Mouse (Mus musculus) liver, embryonic 13.5 days (tissue): ENCODE measurements around the gene Med9. TPM values are rescaled to one million over a fixed set of nuclear protein-coding genes. Genes with fewer than 3 reads are reported as not detected.

Experiments
- ATAC-seq: fragments of 200-750 bp; cut with Nextera tagmentation; 2 replicates; pipeline ENCODE4 v1.8.0; 2017; ENCODE audit warnings: low read depth, mild to moderate bottlenecking, moderate number of reproducible peaks, moderate library complexity
- DNase-seq: peaks from one replicate; pipeline ENCODE4 v3.0.0; 2022
- H3K27ac ChIP-seq: fragments of 300-500 bp; sonication (generic); 2 replicates; pipeline ENCODE4 v1.5.1; 2015; ENCODE audit warnings: moderate library complexity, mild to moderate bottlenecking, inconsistent platforms
- H3K27me3 ChIP-seq: fragments of 300-500 bp; sonication (generic); 2 replicates; pipeline ENCODE4 v1.6.1; 2015; ENCODE audit warnings: mild to moderate bottlenecking, inconsistent platforms
- H3K36me3 ChIP-seq: fragments of 300-500 bp; sonication (generic); 2 replicates; pipeline ENCODE4 v1.6.1; 2015; ENCODE audit warnings: mild to moderate bottlenecking, inconsistent platforms
- H3K4me1 ChIP-seq: fragments of 300-500 bp; sonication (generic); replicated peaks from 2 replicates; pipeline ENCODE4 v1.6.1; 2015; ENCODE audit warnings: inconsistent platforms
- H3K4me2 ChIP-seq: fragments of 300-500 bp; sonication (generic); 2 replicates; pipeline ENCODE4 v1.6.1; 2015; ENCODE audit warnings: inconsistent platforms, mild to moderate bottlenecking, moderate library complexity
- H3K4me3 ChIP-seq: fragments of 300-500 bp; sonication (generic); replicated peaks from 2 replicates; pipeline ENCODE4 v1.5.1; 2015; ENCODE audit warnings: mild to moderate bottlenecking, inconsistent platforms
- H3K9ac ChIP-seq: fragments of 300-500 bp; sonication (generic); 2 replicates; pipeline ENCODE4 v1.6.1; 2015; ENCODE audit warnings: mild to moderate bottlenecking, inconsistent platforms
- H3K9me3 ChIP-seq: fragments of 300-500 bp; sonication (generic); replicated peaks from 2 replicates; pipeline ENCODE4 v1.6.1; 2016; ENCODE audit warnings: inconsistent platforms
- WGBS: fragments of 180-500 bp; shearing (Covaris S2); methylation state at CpG from one replicate; pipeline ENCODE4 v1.1.7; 2015; ENCODE audit not compliant: insufficient replicate concordance; 5-methylcytosine and 5-hydroxymethylcytosine counted together
- polyA plus RNA-seq: library from polyadenylated mRNA; unstranded; fragments of >200 nt; fragmentation: Nextera tagmentation; extraction: Ambion mirVana; gene quantifications from 2 replicates; pipeline ENCODE4 v1.2.1, GENCODE M21; 2015

The Med9 gene
- polyA plus RNA-seq, 1 experiment from 2014 or later = 26.8 TPM

GRCm38 (mm10) chr11:59952892-59953291 is 4.9 kb downstream of the Med9 start:
- Histone ChIP-seq H3K9ac (no peak overlapping the region), H3K36me3 (peaks cover 19% of the 10 kb centered on the region), H3K27ac (no peak overlapping the region), H3K9me3 (no peaks in the 10 kb centered on the region), H3K4me3 (no peak overlapping the region), H3K4me2 (no peak overlapping the region), H3K4me1 (peaks cover 32% of the 10 kb centered on the region), H3K27me3 (no peaks in the 10 kb centered on the region)
- ATAC-seq (no peak), DNase-seq (no peak)
- WGBS = 78% methylated on average over 14 of the region's 14 CpGs

- Histone ChIP-seq H3K9ac (no peak overlapping the region), H3K9me3 (no peaks in the 10 kb centered on the region), H3K27me3 (peaks cover under 1% of the 10 kb centered on the region; the same call in 1 of the 2 replicates), H3K4me1 (peaks cover 16% of the 10 kb centered on the region), H3K4me3 (no peak overlapping the region), H3K4me2 (no peak overlapping the region), H3K36me3 (peaks cover 37% of the 10 kb centered on the region), H3K27ac (no peak overlapping the region)
- no peak for DNase-seq
- ATAC-seq = no peak
- 78% methylated on average over 6 of the region's 6 CpGs for WGBS
These were observed 8.7 kb downstream of the Med9 start for GRCm38 (mm10) chr11:59956749-59957148.

GRCm38 (mm10) chr11:59959453-59959852 is 11.4 kb downstream of the Med9 start:
- WGBS = 68% methylated on average over 4 of the region's 4 CpGs
- ATAC-seq = no peak
- no peak overlapping the region for H3K27ac ChIP-seq

GRCm38 (mm10) chr11:59960476-59961337 is 12.7 kb downstream of the Med9 start:
- H3K4me3 ChIP-seq = no peak overlapping the region
- WGBS = 66% methylated on average over 20 of the region's 20 CpGs
- DNase-seq = no peak
- no peaks in the 10 kb centered on the region for H3K9me3 ChIP-seq
- H3K9ac ChIP-seq = no peak overlapping the region
- H3K4me1 ChIP-seq = peaks cover 34% of the 10 kb centered on the region
- peaks cover 40% of the 10 kb centered on the region for H3K27me3 ChIP-seq
- ATAC-seq = no peak
- no peak overlapping the region for H3K4me2 ChIP-seq
- peaks cover 34% of the 10 kb centered on the region for H3K36me3 ChIP-seq
- H3K27ac ChIP-seq = no peak overlapping the region

More at GRCm38 (mm10) chr11:59959453-59959852, 11.4 kb downstream of the Med9 start:
- peaks cover 21% of the 10 kb centered on the region for H3K4me1 ChIP-seq
- no peak overlapping the region for H3K9ac ChIP-seq
- no peak overlapping the region for H3K4me3 ChIP-seq
- no peak overlapping the region for H3K4me2 ChIP-seq
- peaks cover 27% of the 10 kb centered on the region for H3K27me3 ChIP-seq
- H3K9me3 ChIP-seq = no peaks in the 10 kb centered on the region
- DNase-seq = no peak
- H3K36me3 ChIP-seq = peaks cover 45% of the 10 kb centered on the region

GRCm38 (mm10) chr11:59961338-59961875 is 13.4 kb downstream of the Med9 start:
- H3K9ac ChIP-seq = no peak overlapping the region
- ATAC-seq (no peak), DNase-seq (no peak)
- WGBS = 70% methylated on average over 9 of the region's 9 CpGs
- no peaks in the 10 kb centered on the region for H3K9me3 ChIP-seq
- H3K4me3 ChIP-seq = no peak overlapping the region
- H3K27me3 ChIP-seq = peaks cover 47% of the 10 kb centered on the region
- H3K36me3 ChIP-seq = peaks cover 30% of the 10 kb centered on the region
- H3K4me1 ChIP-seq = peaks cover 41% of the 10 kb centered on the region
- H3K27ac ChIP-seq = no peak overlapping the region
- H3K4me2 ChIP-seq = no peak overlapping the region

GRCm38 (mm10) chr11:59962590-59962989 is 14.6 kb downstream of the Med9 start:
- Histone ChIP-seq H3K4me2 (no peak overlapping the region), H3K27ac (no peak overlapping the region), H3K36me3 (peaks cover 26% of the 10 kb centered on the region), H3K9ac (no peak overlapping the region), H3K4me3 (no peak overlapping the region), H3K4me1 (peaks cover 44% of the 10 kb centered on the region), H3K27me3 (peaks cover 47% of the 10 kb centered on the region), H3K9me3 (no peaks in the 10 kb centered on the region)
- 76% methylated on average over 3 of the region's 3 CpGs for WGBS
- DNase-seq (no peak), ATAC-seq (no peak)

GRCm38 (mm10) chr11:59963364-59964162 is 15.6 kb downstream of the Med9 start:
- Histone ChIP-seq H3K4me3 (peak overlapping the region; percentile 58), H3K36me3 (peaks cover 26% of the 10 kb centered on the region), H3K4me2 (peak overlapping the region; percentile 83), H3K4me1 (peaks cover 44% of the 10 kb centered on the region), H3K9ac (peak overlapping the region; percentile 2; the same call in 1 of the 2 replicates), H3K27me3 (peaks cover 49% of the 10 kb centered on the region), H3K27ac (no peak overlapping the region), H3K9me3 (no peaks in the 10 kb centered on the region)
- 12% methylated on average over 34 of the region's 34 CpGs for WGBS
- DNase-seq (no peak), ATAC-seq (no peak)

GRCm38 (mm10) chr11:59964163-59964758 is 16.3 kb downstream of the Med9 start:
- Histone ChIP-seq H3K9ac (peak overlapping the region; percentile 62), H3K9me3 (no peaks in the 10 kb centered on the region), H3K4me3 (peak overlapping the region; percentile 58), H3K4me1 (peaks cover 44% of the 10 kb centered on the region), H3K4me2 (peak overlapping the region; percentile 83), H3K27ac (no peak overlapping the region), H3K36me3 (peaks cover 26% of the 10 kb centered on the region), H3K27me3 (peaks cover 51% of the 10 kb centered on the region)
- ATAC-seq (no peak), DNase-seq (no peak)
- WGBS = 2% methylated on average over 33 of the region's 33 CpGs

DNA sequence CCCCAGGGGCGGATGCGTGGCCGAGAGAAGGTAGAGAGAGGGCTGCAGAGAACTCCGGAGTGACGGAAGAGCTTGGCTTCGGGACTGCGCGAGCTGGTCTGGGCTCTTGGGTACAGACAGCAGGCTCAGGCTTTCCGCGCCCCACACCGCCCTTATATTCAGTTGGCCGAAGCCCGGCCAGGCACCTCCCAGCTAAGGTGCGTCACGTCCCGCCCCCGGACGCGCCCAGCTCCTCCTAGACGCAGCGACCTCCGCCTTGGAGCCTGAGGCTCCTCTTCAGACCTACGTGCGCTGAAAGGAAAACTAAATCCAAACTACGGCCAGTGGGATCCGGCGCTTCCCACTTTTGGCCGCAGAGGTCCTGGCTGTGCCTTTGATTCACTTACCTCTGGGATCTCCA is 16.8 kb downstream of the Med9 start, which contains the start of gene Rasd1:
Rasd1 (minus strand) TSS at position 127 of the 400 bp plus-strand sequence.
- peaks cover 44% of the 10 kb centered on the region for H3K4me1 ChIP-seq
- under 1% methylated on average over 28 of the region's 28 CpGs for WGBS
- H3K27ac ChIP-seq = no peak within 1 kb of the TSS

GRCm38 (mm10) chr11:59965227-59966101 is 17.5 kb downstream of the Med9 start:
- peak overlapping the region; percentile 58 for H3K4me3 ChIP-seq
- peaks cover 21% of the 10 kb centered on the region for H3K36me3 ChIP-seq
- H3K9ac ChIP-seq = peak overlapping the region; percentile 62
- peak overlapping the region; percentile 83 for H3K4me2 ChIP-seq
- H3K27ac ChIP-seq = no peak overlapping the region
- peaks cover 39% of the 10 kb centered on the region for H3K4me1 ChIP-seq
- DNase-seq (peak; percentile 50), ATAC-seq (peak; percentile 68)
- WGBS = 26% methylated on average over 25 of the region's 25 CpGs
- H3K27me3 ChIP-seq = peaks cover 51% of the 10 kb centered on the region
- no peaks in the 10 kb centered on the region for H3K9me3 ChIP-seq

More for the DNA sequence above, 16.8 kb downstream of the Med9 start, which contains the start of gene Rasd1:
- Histone ChIP-seq H3K27me3 (peaks cover 51% of the 10 kb centered on the region), H3K36me3 (peaks cover 26% of the 10 kb centered on the region), H3K4me2 (peak within 1 kb of the TSS; percentile 83), H3K9me3 (no peaks in the 10 kb centered on the region), H3K4me3 (peak within 1 kb of the TSS; percentile 58), H3K9ac (peak within 1 kb of the TSS; percentile 62)
- ATAC-seq (peak; percentile 86), DNase-seq (peak; percentile 76)
